Mouse (Mus musculus) embryonic facial prominence, embryonic 11.5 days (tissue): ENCODE measurements at regions not wholly inside any gene's neighbourhood (a gene's known extent, or its start where the extent isn't known, plus 50 kb on each side); places are given as distances from the start of the nearest gene placed in this dataset.

ENCODE experiments used
- ATAC-seq: fragments of 200-750 bp; cut with Nextera tagmentation; replicated peaks from 2 replicates; pipeline ENCODE4 v1.8.0; 2017; ENCODE audit warnings: low read depth; ENCODE audit not compliant: insufficient number of reproducible peaks, low FRiP score, low TSS enrichment
- DNase-seq: peaks from one replicate; pipeline ENCODE4 v3.0.0-alpha.2; 2015; ENCODE audit warnings: low spot score
- H3K27ac ChIP-seq: fragments of 300-500 bp; sonication (generic); replicated peaks from 2 replicates; pipeline ENCODE4 v1.5.1; 2014; ENCODE audit warnings: mild to moderate bottlenecking, low read depth, low read length, control low read depth
- H3K27me3 ChIP-seq: fragments of 300-500 bp; sonication (generic); 2 replicates; pipeline ENCODE4 v1.6.1; 2014; ENCODE audit warnings: mild to moderate bottlenecking, low read length, moderate library complexity, mixed read lengths; ENCODE audit not compliant: control insufficient read depth, insufficient read depth
- H3K36me3 ChIP-seq: fragments of 300-500 bp; sonication (generic); replicated peaks from 2 replicates; pipeline ENCODE4 v1.6.1; 2014; ENCODE audit warnings: low read depth, mild to moderate bottlenecking, low read length, moderate library complexity, mixed read lengths; ENCODE audit not compliant: control insufficient read depth, insufficient read depth
- H3K4me1 ChIP-seq: fragments of 300-500 bp; sonication (generic); 2 replicates; pipeline ENCODE4 v1.6.1; 2014; ENCODE audit warnings: low read length, mixed read lengths; ENCODE audit not compliant: control insufficient read depth, insufficient read depth
- H3K4me2 ChIP-seq: fragments of 300-500 bp; sonication (generic); 2 replicates; pipeline ENCODE4 v1.6.1; 2014; ENCODE audit warnings: low read depth, mild to moderate bottlenecking, control low read depth, low read length, moderate library complexity
- H3K4me3 ChIP-seq: fragments of 300-500 bp; sonication (generic); 2 replicates; pipeline ENCODE4 v1.5.1; 2014; ENCODE audit warnings: low read depth, low read length, control low read depth
- H3K9ac ChIP-seq: fragments of 300-500 bp; sonication (generic); replicated peaks from 2 replicates; pipeline ENCODE4 v1.6.1; 2014; ENCODE audit warnings: mild to moderate bottlenecking, control low read depth, low read length
- H3K9me3 ChIP-seq: fragments of 300-500 bp; sonication (generic); replicated peaks from 2 replicates; pipeline ENCODE4 v1.6.1; 2016; ENCODE audit warnings: mild to moderate bottlenecking, low read length, inconsistent platforms, mixed read lengths; ENCODE audit not compliant: control insufficient read depth
- WGBS: fragments of 180-500 bp; shearing (Covaris S2); extraction: QIAGEN DNeasy Blood & Tissue Kit; methylation state at CpG from one replicate; pipeline ENCODE4 v1.1.7; 2014; 5-methylcytosine and 5-hydroxymethylcytosine counted together

DNA sequence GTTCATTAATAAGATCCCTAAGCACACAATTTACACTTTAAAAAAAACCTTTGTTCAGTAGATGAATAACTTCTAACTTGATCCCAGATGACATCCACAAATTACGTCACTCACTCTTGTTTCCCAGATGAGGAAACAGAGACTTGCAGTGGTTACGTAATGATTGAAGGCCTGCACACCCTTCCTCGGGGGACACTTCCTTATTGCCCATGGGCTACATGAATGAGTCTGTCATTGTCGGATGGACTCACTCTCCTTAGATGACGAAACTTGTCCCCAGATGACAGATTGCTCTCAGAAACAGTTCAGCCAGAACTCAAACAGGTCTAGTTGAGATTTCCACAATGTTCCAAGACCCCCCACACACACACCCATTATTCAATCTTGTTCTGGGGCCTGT lies 111.4 kb upstream of the Dyrk2 start:
- Histone ChIP-seq H3K27ac (no peak overlapping the region), H3K4me1 (no peaks in the 10 kb centered on the region), H3K36me3 (no peaks in the 10 kb centered on the region), H3K4me3 (no peak overlapping the region), H3K4me2 (no peak overlapping the region), H3K9ac (no peak overlapping the region), H3K27me3 (no peaks in the 10 kb centered on the region), H3K9me3 (no peaks in the 10 kb centered on the region)
- WGBS = 66% methylated on average over 5 of the region's 5 CpGs
- DNase-seq (no peak), ATAC-seq (no peak)

DNA sequence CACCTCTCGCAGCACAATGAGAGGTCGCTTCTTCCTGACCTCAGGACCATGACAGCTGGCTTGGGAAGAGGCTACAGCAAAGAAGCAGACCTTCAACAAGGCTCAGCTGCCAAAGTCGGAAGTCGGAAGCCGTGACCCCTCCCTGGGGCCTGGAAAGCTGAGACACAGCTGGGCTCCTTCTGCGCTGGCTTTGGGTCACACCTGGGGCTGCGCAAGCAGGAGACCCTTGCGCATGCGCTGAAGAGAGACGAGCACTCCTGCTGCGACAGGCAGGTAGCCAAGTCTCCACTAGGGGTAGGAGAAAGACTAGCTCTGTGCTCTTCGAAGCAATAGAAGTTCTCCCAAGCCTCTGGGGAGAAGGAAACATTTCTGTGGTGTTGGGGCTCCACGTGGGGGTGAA lies 109.3 kb upstream of the Dyrk2 start:
- H3K27ac ChIP-seq = no peak overlapping the region
- no peak overlapping the region for H3K4me3 ChIP-seq
- peak; percentile 71 for DNase-seq
- 0 out of 2 replicates have a peak, but pooled peaks have one; percentile 44 for ATAC-seq
- WGBS = 41% methylated on average over 13 of the region's 13 CpGs
- no peaks in the 10 kb centered on the region for H3K9me3 ChIP-seq
- no peaks in the 10 kb centered on the region for H3K36me3 ChIP-seq
- H3K4me1 ChIP-seq = no peaks in the 10 kb centered on the region
- H3K4me2 ChIP-seq = peak overlapping the region; percentile 21; the same call in 1 of the 2 replicates
- no peaks in the 10 kb centered on the region for H3K27me3 ChIP-seq
- no peak overlapping the region for H3K9ac ChIP-seq

DNA sequence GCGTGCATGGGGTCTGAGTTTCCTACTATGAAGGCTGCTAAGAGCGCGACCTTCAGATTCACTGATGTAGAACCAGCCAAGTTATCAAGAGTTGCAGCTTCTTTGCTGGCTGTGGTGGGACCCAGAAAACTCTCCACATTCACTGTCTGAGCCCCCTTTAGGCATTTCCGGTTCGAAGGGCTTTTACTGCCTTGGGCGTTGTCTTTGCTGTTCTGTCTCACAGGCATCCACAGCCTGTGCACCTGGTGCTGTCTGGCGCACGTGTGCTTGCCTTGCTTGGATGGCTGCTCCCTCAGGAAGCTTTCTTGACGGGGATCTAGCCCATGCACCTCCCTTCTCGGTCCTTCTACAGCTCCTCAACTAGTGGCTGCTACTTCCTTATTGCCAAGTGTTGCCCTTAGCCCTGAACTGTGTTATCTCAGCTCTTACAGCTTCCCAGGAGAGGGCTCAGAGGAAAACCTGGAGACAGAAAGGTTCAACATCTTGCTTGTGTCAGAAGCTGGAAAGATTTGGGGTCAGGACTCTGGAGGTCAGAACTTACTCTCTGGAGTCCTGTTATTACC lies 108.3 kb upstream of the Dyrk2 start:
- H3K27ac ChIP-seq = no peak overlapping the region
- no peak overlapping the region for H3K4me2 ChIP-seq
- no peaks in the 10 kb centered on the region for H3K27me3 ChIP-seq
- no peak overlapping the region for H3K4me3 ChIP-seq
- H3K9ac ChIP-seq = no peak overlapping the region
- WGBS = 78% methylated on average over 10 of the region's 10 CpGs
- ATAC-seq (no peak), DNase-seq (no peak)
- no peaks in the 10 kb centered on the region for H3K36me3 ChIP-seq
- no peaks in the 10 kb centered on the region for H3K9me3 ChIP-seq
- H3K4me1 ChIP-seq = no peaks in the 10 kb centered on the region

DNA sequence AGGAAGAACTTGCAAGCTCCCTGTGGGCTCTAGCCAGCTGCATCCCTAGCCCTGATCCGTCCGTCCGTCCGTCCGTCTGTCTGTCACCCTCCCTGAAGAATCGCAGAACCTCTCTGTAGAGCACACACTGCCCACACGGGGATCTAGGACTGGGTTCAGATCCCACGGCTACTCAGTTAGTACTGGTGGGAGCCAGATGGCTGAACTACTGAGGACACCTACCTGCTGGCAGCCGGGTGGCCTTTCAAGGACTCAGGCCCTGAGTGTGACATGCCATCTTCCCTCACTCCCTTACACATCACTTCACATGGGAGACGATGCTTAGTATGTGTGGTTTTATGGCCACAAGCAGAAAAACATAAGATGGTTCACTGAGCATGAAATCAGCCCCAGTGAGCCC lies 106.4 kb upstream of the Dyrk2 start:
- H3K4me3 ChIP-seq = no peak overlapping the region
- H3K36me3 ChIP-seq = no peaks in the 10 kb centered on the region
- no peaks in the 10 kb centered on the region for H3K27me3 ChIP-seq
- 87% methylated on average over 10 of the region's 10 CpGs for WGBS
- H3K9me3 ChIP-seq = no peaks in the 10 kb centered on the region
- no peak overlapping the region for H3K9ac ChIP-seq
- ATAC-seq (no peak), DNase-seq (no peak)
- no peaks in the 10 kb centered on the region for H3K4me1 ChIP-seq
- no peak overlapping the region for H3K4me2 ChIP-seq
- H3K27ac ChIP-seq = no peak overlapping the region

DNA sequence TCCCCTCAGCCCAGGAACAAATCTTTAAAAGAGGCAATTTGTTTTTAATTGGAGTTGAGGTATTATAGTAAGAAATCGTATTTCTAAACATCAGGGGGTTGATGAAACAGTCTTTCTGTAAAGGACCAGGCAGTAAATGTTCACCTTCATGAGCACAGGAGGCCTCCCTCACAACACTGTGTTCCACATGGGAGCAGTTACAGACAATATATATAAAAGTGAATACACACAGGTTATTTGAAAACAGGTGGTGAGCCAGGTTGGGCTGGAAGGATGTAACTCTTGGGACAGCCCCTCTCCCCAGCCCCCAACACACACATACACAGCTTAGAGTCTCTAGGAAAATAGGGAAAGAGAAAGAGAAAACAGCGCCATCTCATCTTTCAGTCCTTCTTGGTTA lies 105.8 kb upstream of the Dyrk2 start:
- Histone ChIP-seq H3K4me1 (no peaks in the 10 kb centered on the region), H3K4me3 (no peak overlapping the region), H3K36me3 (no peaks in the 10 kb centered on the region), H3K9me3 (no peaks in the 10 kb centered on the region), H3K27me3 (no peaks in the 10 kb centered on the region), H3K9ac (no peak overlapping the region), H3K27ac (no peak overlapping the region), H3K4me2 (no peak overlapping the region)
- DNase-seq (no peak), ATAC-seq (no peak)
- WGBS = 84% methylated on average over 2 of the region's 2 CpGs

DNA sequence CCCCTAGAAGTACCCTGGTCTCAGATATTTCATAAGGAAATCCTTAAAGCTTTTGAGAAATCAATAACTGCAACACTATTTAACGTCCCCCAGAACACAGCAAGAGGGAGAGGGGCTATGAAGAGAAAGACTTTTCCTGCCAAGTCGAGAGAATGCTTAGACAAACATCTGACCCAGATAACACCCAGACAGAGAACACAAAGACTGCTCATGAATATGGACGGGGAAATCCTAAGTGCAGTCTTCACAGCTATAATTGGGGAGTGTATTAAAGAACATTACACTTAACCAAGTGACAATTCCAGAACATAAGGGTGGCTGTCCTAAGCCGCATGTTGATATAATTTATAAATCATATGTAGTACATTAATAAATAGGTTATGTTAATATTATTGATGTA lies 103.3 kb upstream of the Dyrk2 start:
- no peak for ATAC-seq
- Histone ChIP-seq H3K4me2 (no peak overlapping the region), H3K9me3 (no peaks in the 10 kb centered on the region), H3K4me1 (no peaks in the 10 kb centered on the region), H3K4me3 (no peak overlapping the region), H3K27ac (no peak overlapping the region), H3K36me3 (no peaks in the 10 kb centered on the region), H3K9ac (no peak overlapping the region), H3K27me3 (no peaks in the 10 kb centered on the region)
- WGBS = 77% methylated on average over 4 of the region's 4 CpGs
- DNase-seq = no peak

DNA sequence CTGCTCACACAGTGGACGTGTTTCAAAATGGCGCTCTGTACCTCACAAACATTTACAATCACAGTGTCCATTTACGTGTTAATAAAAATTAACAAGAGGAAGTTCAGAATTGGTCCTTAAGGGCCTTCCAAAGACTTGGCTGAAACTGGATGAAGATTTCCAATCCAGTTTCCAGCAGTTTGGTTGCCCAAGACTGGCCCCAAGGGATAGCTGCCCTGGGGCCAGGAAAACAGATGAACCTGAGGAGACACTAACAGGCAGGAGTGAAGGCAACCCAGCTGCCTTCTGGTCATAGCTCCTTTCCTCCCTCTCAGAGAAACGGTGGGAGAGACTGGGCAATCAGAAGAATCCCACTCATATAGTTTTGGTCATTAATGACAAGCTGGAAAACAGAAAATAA lies 102.6 kb upstream of the Dyrk2 start:
- Histone ChIP-seq H3K27me3 (no peaks in the 10 kb centered on the region), H3K36me3 (no peaks in the 10 kb centered on the region), H3K4me2 (no peak overlapping the region), H3K9me3 (no peaks in the 10 kb centered on the region), H3K27ac (no peak overlapping the region), H3K4me3 (no peak overlapping the region), H3K4me1 (no peaks in the 10 kb centered on the region), H3K9ac (no peak overlapping the region)
- DNase-seq (no peak), ATAC-seq (no peak)
- WGBS = 91% methylated on average over 4 of the region's 4 CpGs

DNA sequence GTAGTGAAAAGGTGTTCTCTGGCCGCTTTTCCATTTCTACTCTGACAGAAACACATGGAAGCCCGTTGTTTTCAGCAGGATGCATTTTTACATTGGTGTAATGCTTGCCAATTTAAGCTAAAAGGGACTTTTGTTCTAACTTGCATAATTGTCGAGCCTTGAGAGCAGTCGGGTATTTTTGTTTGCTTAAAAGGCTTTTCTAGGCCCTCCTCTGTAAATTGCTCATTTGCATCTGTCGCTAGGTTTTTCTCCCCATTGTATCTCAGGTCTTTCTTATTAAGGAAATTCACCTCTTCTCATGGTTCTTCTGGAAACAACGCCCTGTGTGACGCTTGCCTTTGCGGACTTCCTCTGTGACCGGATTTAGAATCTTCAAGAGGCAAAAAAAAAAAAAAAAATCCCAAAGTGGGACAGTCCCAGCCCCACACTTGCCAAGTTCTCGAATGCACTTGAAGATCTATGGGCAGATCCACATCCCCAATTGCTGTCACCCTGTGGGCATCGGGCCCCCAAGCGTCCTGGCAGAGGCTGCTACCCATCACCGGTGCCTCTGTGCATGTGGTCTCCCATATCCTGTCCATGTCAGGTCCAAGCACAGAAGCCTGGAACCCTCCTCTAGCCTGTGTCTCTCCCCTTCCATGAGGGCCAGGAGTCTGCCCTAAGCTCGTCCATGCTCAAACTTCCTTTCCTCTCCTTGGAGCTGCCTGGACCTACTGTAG lies 100.6 kb upstream of the Dyrk2 start:
- Histone ChIP-seq H3K9me3 (no peaks in the 10 kb centered on the region), H3K27me3 (no peaks in the 10 kb centered on the region), H3K4me3 (no peak overlapping the region), H3K4me2 (no peak overlapping the region), H3K36me3 (no peaks in the 10 kb centered on the region), H3K9ac (no peak overlapping the region), H3K27ac (no peak overlapping the region), H3K4me1 (no peaks in the 10 kb centered on the region)
- ATAC-seq (no peak; the same call in 1 of the 2 replicates), DNase-seq (no peak)
- 87% methylated on average over 14 of the region's 14 CpGs for WGBS
